Mouse (Mus musculus): ENCODE data around the gene Spata21. TPM values are rescaled to one million over a fixed set of nuclear protein-coding genes. Genes with fewer than 3 reads are reported as not detected.

Gene Spata21
- polyA plus RNA-seq (2015; fragmentation: Nextera tagmentation; extraction: Ambion mirVana): not detected in 2 replicates

GRCm38 (mm10) chr4:141088033-141088432, at the start of gene Spata21:
Gene Spata21, plus strand, starts transcription at chr4:141088333.

GRCm38 (mm10) chr4:141060426-141061301, 27.5 kb upstream of the Spata21 start, which contains the start of gene Crocc:
Gene Crocc, minus strand, starts transcription at chr4:141060550.

GRCm38 (mm10) chr4:141077681-141078509, 10.2 kb upstream of the Spata21 start, which contains the start of gene Necap2:
Gene Necap2, minus strand, starts transcription at chr4:141078357.

GRCm38 (mm10) chr4:141139116-141139970, 51.2 kb downstream of the Spata21 start, which contains the start of gene Szrd1:
Gene Szrd1, minus strand, starts transcription at chr4:141139775.

GRCm38 (mm10) chr4:141147112-141148008, 59.2 kb downstream of the Spata21 start, which contains the start of gene Fbxo42:
Gene Fbxo42, plus strand, starts transcription at chr4:141147913.

Other genes with a start within 250 kb of the Spata21 start
- gene Padi1, start 242.6 kb upstream of the Spata21 start, polyA plus RNA-seq (2015; fragmentation: Nextera tagmentation; extraction: Ambion mirVana): 0.07 and 0.16 TPM in 2 replicates
- gene Padi2, start 182.0 kb upstream of the Spata21 start, polyA plus RNA-seq (2015; fragmentation: Nextera tagmentation; extraction: Ambion mirVana): 0.52 and 1.2 TPM in 2 replicates
- gene Sdhb, start 127.1 kb upstream of the Spata21 start, polyA plus RNA-seq (2015; fragmentation: Nextera tagmentation; extraction: Ambion mirVana): 336 and 350 TPM in 2 replicates
- 16.9 and 22.3 TPM in 2 replicates for gene Atp13a2, start 101.5 kb upstream of the Spata21 start, polyA plus RNA-seq (2015; fragmentation: Nextera tagmentation; extraction: Ambion mirVana)
- 162 and 198 TPM in 2 replicates for gene Mfap2, start 77.9 kb upstream of the Spata21 start, polyA plus RNA-seq (2015; fragmentation: Nextera tagmentation; extraction: Ambion mirVana)
- 1.7 and 3.0 TPM in 2 replicates for gene Crocc, start 27.8 kb upstream of the Spata21 start, polyA plus RNA-seq (2015; fragmentation: Nextera tagmentation; extraction: Ambion mirVana)
- 69.1 and 73.9 TPM in 2 replicates for gene Necap2, start 10.0 kb upstream of the Spata21 start, polyA plus RNA-seq (2015; fragmentation: Nextera tagmentation; extraction: Ambion mirVana)
- gene Szrd1, start 51.4 kb downstream of the Spata21 start, polyA plus RNA-seq (2015; fragmentation: Nextera tagmentation; extraction: Ambion mirVana): 26.4 and 27.8 TPM in 2 replicates
- 10.2 and 12.4 TPM in 2 replicates for gene Fbxo42, start 59.6 kb downstream of the Spata21 start, polyA plus RNA-seq (2015; fragmentation: Nextera tagmentation; extraction: Ambion mirVana)
- gene Rsg1, start 125.6 kb downstream of the Spata21 start, polyA plus RNA-seq (2015; fragmentation: Nextera tagmentation; extraction: Ambion mirVana): 1.4 and 2.2 TPM in 2 replicates
- gene Arhgef19, start 151.2 kb downstream of the Spata21 start, polyA plus RNA-seq (2015; fragmentation: Nextera tagmentation; extraction: Ambion mirVana): 4.4 and 5.8 TPM in 2 replicates
- 4.8 TPM in 2 replicates for gene Epha2, start 212.9 kb downstream of the Spata21 start, polyA plus RNA-seq (2015; fragmentation: Nextera tagmentation; extraction: Ambion mirVana)